Mouse (Mus musculus) common myeloid progenitor, adult 5-6 weeks (primary cell): ENCODE results near the gene Phrf1. TPM values are rescaled to one million over a fixed set of nuclear protein-coding genes. Genes with fewer than 3 reads are reported as not detected.

Experiments used
- ATAC-seq: replicated peaks from 2 replicates; pipeline ENCODE4 v1.8.0; 2016; ENCODE audit warnings: low read depth, mild to moderate bottlenecking, moderate TSS enrichment, inconsistent platforms; ENCODE audit not compliant: poor library complexity, severe bottlenecking
- total RNA-seq: library from RNA; stranded (forward); fragments of 200-1000, 187-1606 nt; gene quantifications from 2 replicates; pipeline ENCODE4 v1.2.3, GENCODE M21; 2017

The Phrf1 gene
- 64.1 and 114 TPM in 2 replicates for total RNA-seq

DNA sequence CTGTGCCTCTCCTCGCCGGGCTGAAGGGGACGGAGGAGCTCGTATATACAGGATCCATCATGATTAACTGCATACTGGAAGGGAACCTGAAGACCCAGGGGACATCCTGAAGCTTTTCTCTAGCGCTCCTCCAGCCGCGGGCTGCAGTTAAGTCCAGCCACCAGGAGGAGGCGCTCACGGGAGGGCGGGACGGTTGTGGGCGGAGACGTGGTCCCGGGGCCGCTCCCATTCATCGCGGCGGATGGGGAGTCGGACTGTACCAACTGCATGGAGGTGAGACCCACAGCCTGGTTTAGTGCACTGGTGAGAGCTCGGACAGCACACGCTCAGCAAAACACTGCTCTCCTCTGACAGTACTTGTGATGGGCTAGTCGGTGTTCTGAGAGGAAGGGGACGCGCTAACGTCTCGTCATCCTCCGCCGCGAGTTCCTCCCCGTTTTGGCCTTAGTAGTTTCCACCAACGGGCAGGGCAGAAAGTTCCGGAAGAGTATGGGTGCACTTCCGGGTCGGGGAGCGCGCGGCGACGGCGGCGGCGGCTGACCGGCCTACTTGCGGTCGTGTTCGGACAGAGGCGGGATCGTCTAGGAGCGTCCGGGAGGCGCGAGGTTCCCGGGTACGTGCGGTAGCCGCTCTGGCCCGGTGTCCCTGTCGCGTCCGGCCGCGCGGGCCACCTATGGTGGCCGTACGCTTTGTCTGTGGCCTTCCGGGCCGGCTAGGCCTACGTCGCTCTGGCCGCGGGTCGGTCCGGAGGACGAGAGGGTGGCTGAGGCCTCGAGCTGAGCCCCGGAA is at the start of gene Phrf1:
TSS of gene Phrf1 (plus strand) at position 506 of the 789 bp plus-strand sequence.
- peak; percentile 97 for ATAC-seq

GRCm38 (mm10) chr7:141188194-141188593 is 40.4 kb upstream of the Phrf1 start:
- ATAC-seq: no peak

- no peak for ATAC-seq
These were observed 39.9 kb upstream of the Phrf1 start for GRCm38 (mm10) chr7:141188733-141189132.

GRCm38 (mm10) chr7:141190220-141190619 is 38.4 kb upstream of the Phrf1 start:
- ATAC-seq: no peak

DNA sequence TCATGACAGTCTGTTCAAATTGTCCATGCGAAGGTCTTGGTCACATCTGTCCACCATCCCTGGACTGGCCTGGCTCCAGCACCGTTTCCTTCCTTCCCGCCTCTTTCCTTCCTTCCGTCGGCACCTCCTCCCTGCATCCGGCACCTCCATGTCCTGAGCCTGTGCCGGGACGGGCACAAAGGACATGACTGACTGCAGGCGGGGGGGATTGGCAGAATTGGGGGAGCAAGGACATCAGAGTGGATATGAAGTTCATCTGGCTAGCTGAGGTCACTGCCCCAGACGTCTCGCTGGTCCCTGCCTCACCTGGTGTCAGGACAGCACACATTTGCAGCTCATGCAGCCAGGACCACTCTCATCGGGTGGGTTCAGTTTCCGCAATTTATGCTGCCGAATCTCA is 37.5 kb upstream of the Phrf1 start:
- ATAC-seq: no peak

GRCm38 (mm10) chr7:141191796-141192685 is 36.5 kb upstream of the Phrf1 start:
- ATAC-seq: no peak

GRCm38 (mm10) chr7:141192776-141193347 is 35.7 kb upstream of the Phrf1 start:
- ATAC-seq: no peak

DNA sequence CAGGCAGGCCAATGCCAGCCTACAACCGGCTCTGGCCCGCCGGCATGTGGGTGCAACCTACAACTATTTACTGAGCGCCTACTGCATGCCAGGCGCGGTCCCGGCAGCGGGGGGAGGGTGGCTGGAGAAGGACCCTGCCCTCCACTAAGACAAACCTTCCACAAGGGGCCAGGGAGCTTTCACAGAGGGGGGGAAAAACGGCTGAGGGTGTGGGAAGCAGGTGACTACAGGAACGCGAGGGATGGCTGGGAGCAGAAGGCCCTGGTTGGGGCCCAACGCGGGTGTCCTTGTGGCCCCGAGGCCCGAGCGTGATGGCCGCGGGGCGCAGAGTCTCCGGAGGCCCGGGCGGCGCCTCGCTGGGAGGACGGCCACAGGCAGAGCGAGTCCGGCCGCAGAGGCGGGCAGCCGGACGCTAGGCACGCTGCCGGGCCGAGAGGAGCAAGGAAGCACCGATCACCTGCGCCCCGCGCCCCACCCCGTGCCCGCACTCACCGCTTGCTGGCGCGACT is 35.2 kb upstream of the Phrf1 start:
- ATAC-seq: no peak

DNA sequence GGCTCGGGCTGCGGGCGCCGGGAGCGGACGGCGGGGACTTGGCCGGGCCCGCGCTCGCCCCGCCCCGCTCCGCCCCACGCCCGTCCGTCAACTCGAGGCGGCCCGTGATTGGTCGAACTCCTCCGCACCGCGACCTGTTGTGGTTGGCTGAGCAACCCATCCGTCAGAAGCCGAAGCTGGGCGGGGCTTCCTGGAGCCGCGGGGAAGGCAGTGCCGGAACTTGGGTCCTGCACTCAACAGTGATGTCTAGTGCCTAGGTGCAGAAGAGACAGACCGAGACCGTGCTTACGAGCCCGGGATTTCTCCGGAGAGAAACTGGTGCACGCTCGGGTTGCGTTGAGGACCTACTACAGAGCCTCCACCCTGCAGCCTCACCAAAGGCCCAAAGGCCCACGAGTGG is 34.6 kb upstream of the Phrf1 start, which contains the start of the genes Hras and Lrrc56:
TSS of gene Hras (minus strand) at position 58 of the 400 bp plus-strand sequence.
TSS of gene Lrrc56 (plus strand) at position 210 of the 400 bp plus-strand sequence.
- peak; percentile 93 for ATAC-seq

DNA sequence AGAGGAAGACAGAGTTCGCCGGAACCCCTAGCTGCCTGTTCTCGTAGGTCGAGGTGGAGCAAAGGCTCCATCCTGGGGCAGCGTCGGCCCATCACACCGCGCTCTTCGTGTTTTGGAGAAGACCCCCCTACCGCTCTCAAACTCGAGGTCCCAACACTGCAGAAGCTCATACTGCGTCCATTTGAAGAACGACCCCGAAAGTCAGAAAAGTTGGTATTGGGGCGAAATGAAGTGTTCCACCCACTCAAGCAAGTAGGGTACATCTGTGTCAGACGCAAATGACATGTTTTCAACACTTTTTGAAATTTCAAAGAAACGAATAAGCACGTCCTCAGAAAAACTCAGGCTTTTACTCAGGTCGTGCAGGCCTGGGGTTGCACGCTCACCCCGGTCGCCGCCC is 34.2 kb upstream of the Phrf1 start:
- ATAC-seq: no peak

- ATAC-seq: peak; percentile 68
These were observed 33.8 kb upstream of the Phrf1 start for GRCm38 (mm10) chr7:141194830-141195229.

DNA sequence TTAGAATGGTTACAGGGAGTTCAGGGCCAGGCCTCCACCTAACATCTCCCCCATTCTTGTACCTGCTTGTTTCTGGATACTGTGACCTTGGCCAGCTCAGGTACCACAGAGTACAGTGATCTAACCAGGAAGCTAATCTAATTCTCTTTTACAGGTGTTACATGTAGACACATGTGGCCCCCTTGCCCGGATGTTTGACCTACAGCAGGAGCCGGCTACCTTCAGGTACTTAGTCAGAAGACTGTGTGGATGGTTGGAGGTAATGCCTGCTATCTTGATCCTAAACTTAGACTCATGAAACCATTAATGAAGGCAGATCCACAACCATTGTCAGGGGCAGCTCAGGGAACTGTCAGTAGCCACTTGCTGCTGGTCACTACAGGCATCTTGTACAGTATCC is 32.8 kb upstream of the Phrf1 start:
- ATAC-seq: no peak

GRCm38 (mm10) chr7:141196619-141197282 is 31.8 kb upstream of the Phrf1 start:
- ATAC-seq: no peak

DNA sequence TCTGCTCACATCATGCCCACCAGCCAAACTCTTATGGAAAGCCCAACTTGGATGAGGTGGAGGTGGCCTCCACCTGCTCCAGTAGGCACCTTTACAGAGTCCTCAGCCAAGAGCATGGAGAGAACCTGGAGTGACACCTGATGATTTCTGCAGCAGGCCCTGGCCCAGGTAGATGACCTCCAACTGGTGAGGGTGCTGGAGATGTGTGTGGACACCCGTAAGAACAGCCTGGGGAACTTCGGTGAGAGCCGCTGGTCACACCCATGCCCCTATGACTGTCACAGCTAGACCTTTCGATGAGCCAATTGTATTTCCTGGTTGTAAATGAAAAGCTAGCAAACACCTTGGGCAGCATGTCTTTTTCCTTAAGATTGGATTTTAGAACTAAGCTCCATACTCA is 30.5 kb upstream of the Phrf1 start:
- no peak for ATAC-seq

- ATAC-seq: no peak
These were observed 24.0 kb upstream of the Phrf1 start for GRCm38 (mm10) chr7:141204546-141204945.

DNA sequence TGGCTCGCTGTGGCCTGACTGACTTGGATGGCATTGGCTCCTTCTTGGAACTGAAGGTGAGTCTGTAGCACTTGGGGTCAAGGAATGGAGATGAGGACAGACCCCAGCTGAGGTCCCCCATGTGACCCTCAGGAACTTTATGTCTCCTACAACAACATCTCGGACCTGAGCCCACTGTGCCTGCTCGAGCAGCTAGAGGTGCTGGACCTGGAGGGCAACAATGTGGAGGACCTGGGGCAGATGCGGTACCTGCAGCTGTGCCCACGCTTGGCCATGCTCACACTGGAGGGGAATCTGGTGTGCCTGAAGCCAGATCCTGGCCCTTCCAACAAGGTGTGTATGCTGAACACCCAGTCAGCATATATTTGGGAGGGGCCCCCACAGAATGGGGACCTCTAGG is 23.1 kb upstream of the Phrf1 start:
- ATAC-seq: no peak

GRCm38 (mm10) chr7:141206182-141206937 is 22.2 kb upstream of the Phrf1 start:
- no peak for ATAC-seq

DNA sequence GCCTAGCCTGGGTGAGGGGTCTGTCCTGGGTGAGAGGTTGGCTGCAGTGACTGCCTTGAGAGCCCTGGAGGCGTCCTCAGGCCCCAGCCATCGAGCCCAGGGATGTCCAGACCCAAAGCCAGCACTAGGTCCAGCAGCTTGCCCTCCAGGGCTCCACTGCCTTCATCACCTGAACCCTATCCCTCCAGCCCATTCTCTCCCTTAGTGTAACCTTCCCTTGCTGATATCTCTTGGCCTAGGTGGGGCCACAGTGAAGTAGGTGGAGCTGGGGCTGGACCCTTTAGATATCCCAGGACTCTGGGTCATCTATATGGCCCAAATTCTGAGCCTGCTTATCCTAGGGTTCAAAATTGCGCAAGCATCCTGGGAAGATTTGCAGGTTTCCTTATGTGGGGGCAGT is 19.1 kb upstream of the Phrf1 start:
- ATAC-seq: no peak

DNA sequence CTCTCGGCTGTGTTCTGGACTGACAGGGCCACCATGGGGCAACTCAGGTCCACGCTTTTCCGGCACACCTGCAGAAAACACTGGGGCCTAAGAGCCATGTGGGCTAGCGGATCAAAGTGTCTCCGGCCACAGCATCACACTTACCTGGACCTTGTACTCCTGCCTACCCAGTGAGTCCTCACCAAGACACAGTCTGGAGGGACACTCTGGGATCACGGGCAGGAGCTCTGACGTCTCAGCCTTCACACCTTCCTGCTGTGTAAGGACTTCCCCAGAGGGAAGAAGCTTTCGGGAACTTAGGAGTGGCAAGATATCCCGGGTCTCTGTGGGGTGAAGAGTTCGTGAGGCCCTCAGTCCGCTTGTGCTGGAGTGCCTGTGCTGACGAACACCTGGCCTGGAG is 18.4 kb upstream of the Phrf1 start:
- no peak for ATAC-seq
